Mouse (Mus musculus) liver, embryonic 11.5 days (tissue): ENCODE measurements around the gene Bcap29. TPM values are rescaled to one million over a fixed set of nuclear protein-coding genes. Genes with fewer than 3 reads are reported as not detected.

Experiments used
- ATAC-seq: fragments of 200-750 bp; cut with Nextera tagmentation; replicated peaks from 2 replicates; pipeline ENCODE4 v1.8.0; 2017; ENCODE audit warnings: moderate number of reproducible peaks, mild to moderate bottlenecking, moderate TSS enrichment, moderate library complexity; ENCODE audit not compliant: low FRiP score
- DNase-seq: peaks from one replicate; pipeline ENCODE4 v3.0.0-alpha.2; 2017; ENCODE audit warnings: low spot score
- H3K27ac ChIP-seq: fragments of 300-500 bp; sonication (generic); 2 replicates; pipeline ENCODE4 v1.5.1; 2014; ENCODE audit warnings: mild to moderate bottlenecking, low read depth, low read length, control low read depth
- H3K27me3 ChIP-seq: fragments of 300-500 bp; sonication (generic); replicated peaks from 2 replicates; pipeline ENCODE4 v1.6.1; 2014; ENCODE audit warnings: low read length, mixed read lengths; ENCODE audit not compliant: control insufficient read depth, insufficient read depth
- H3K36me3 ChIP-seq: fragments of 300-500 bp; sonication (generic); 2 replicates; pipeline ENCODE4 v1.6.1; 2014; ENCODE audit warnings: mild to moderate bottlenecking, low read length, moderate library complexity, mixed read lengths; ENCODE audit not compliant: control insufficient read depth, insufficient read depth
- H3K4me1 ChIP-seq: fragments of 300-500 bp; sonication (generic); replicated peaks from 2 replicates; pipeline ENCODE4 v1.6.1; 2014; ENCODE audit warnings: low read length, mixed read lengths; ENCODE audit not compliant: control insufficient read depth, insufficient read depth
- H3K4me2 ChIP-seq: fragments of 300-500 bp; sonication (generic); 2 replicates; pipeline ENCODE4 v1.6.1; 2014; ENCODE audit warnings: mild to moderate bottlenecking, control low read depth, moderate library complexity
- H3K4me3 ChIP-seq: fragments of 300-500 bp; sonication (generic); 2 replicates; pipeline ENCODE4 v1.5.1; 2014; ENCODE audit warnings: low read depth, low read length, control low read depth
- H3K9ac ChIP-seq: fragments of 300-500 bp; sonication (generic); 2 replicates; pipeline ENCODE4 v1.6.1; 2014; ENCODE audit warnings: low read depth, low read length, control low read depth
- H3K9me3 ChIP-seq: fragments of 300-500 bp; sonication (generic); 2 replicates; pipeline ENCODE4 v1.6.1; 2016; ENCODE audit warnings: low read length, inconsistent platforms, mixed read lengths; ENCODE audit not compliant: control insufficient read depth
- WGBS: fragments of 180-500 bp; shearing (Covaris S2); extraction: QIAGEN DNeasy Blood & Tissue Kit; methylation state at CpG from one replicate; pipeline ENCODE4 v1.1.7; 2014; 5-methylcytosine and 5-hydroxymethylcytosine counted together
- polyA plus RNA-seq: library from polyadenylated mRNA; unstranded; fragments of >200 nt; fragmentation: Nextera tagmentation; extraction: Ambion mirVana; gene quantifications from 2 replicates; pipeline ENCODE4 v1.2.1, GENCODE M21; 2014

Bcap29 gene
- polyA plus RNA-seq: 67.9 and 69.0 TPM in 2 replicates

GRCm38 (mm10) chr12:31634343-31635239 is at the start of gene Bcap29:
TSS of gene Bcap29 (minus strand) at chr12:31634658.
- ATAC-seq (peak; percentile 88), DNase-seq (peak; percentile 77)
- Histone ChIP-seq H3K4me1 (no peaks in the 10 kb centered on the region; the same call in 1 of the 2 replicates), H3K4me2 (peak within 1 kb of the TSS; percentile 90), H3K27ac (peak within 1 kb of the TSS; percentile 54), H3K9ac (peak within 1 kb of the TSS; percentile 91), H3K36me3 (peaks cover 2% of the 10 kb centered on the region; the same call in 1 of the 2 replicates), H3K27me3 (no peaks in the 10 kb centered on the region), H3K9me3 (no peaks in the 10 kb centered on the region), H3K4me3 (peak within 1 kb of the TSS; percentile 67)
- WGBS: 2% methylated on average over 73 of the region's 73 CpGs

DNA sequence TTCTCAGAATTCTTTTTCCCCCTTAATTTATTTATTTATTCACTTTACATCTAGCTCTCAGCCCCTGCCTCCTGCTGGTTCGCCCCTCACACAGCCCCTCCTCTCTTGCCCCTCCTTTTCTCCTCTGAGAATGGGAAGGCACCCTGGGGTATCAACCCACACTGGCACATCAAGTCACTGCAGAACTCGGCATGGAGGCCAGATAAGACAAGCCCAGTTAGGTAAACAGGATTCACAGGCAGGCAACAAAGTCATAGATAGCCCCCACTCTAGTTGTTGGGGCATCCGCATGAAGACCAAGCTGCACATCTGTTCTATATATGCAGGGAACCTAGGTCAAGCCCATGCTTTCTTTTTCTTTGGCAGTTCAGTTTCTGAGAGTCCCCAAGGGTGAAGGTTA is 32.7 kb upstream of the Bcap29 start:
- no peak for DNase-seq
- no peaks in the 10 kb centered on the region for H3K4me1 ChIP-seq
- H3K4me3 ChIP-seq: no peak overlapping the region
- no peaks in the 10 kb centered on the region for H3K27me3 ChIP-seq
- H3K36me3 ChIP-seq: peaks cover 6% of the 10 kb centered on the region; the same call in 1 of the 2 replicates
- no peak overlapping the region for H3K9ac ChIP-seq
- 58% methylated on average over 3 of the region's 3 CpGs for WGBS
- H3K4me2 ChIP-seq: no peak overlapping the region
- no peak overlapping the region for H3K27ac ChIP-seq
- no peak; the same call in 1 of the 2 replicates for ATAC-seq
- no peaks in the 10 kb centered on the region for H3K9me3 ChIP-seq

DNA sequence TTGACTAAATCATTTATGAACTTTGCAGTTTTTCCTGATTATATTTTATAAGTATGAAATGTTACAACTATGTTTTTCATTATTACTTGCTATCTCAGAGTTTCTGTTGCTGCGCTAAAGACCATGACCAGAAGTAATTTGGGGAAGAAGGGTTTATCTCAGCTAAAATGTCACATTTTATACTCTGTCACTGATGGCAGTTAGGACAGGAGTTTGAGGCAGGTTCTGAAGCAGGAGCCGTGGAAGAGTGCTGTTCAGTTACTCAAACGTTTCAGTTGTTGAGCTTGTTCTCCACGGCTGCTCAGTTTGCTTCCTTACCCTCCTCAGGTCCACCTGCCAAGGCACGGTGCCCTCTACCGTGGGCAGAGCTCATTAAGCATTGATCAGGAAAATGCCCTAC is 31.5 kb upstream of the Bcap29 start:
- H3K27ac ChIP-seq: no peak overlapping the region
- 81% methylated on average over 6 of the region's 6 CpGs for WGBS
- H3K9ac ChIP-seq: no peak overlapping the region
- H3K4me1 ChIP-seq: no peaks in the 10 kb centered on the region
- no peak for DNase-seq
- ATAC-seq: no peak
- peaks cover 6% of the 10 kb centered on the region; the same call in 1 of the 2 replicates for H3K36me3 ChIP-seq
- H3K27me3 ChIP-seq: no peaks in the 10 kb centered on the region
- H3K9me3 ChIP-seq: no peaks in the 10 kb centered on the region
- H3K4me3 ChIP-seq: no peak overlapping the region
- no peak overlapping the region for H3K4me2 ChIP-seq

GRCm38 (mm10) chr12:31656841-31657240 is 22.4 kb upstream of the Bcap29 start:
- no peaks in the 10 kb centered on the region for H3K36me3 ChIP-seq
- no peak for DNase-seq
- WGBS: 89% methylated on average over 2 of the region's 2 CpGs
- no peak overlapping the region for H3K4me3 ChIP-seq
- no peak for ATAC-seq
- H3K9me3 ChIP-seq: no peaks in the 10 kb centered on the region
- 0 out of 2 replicates have a peak, but pooled peaks cover 3% of the 10 kb centered on the region for H3K4me1 ChIP-seq
- H3K27me3 ChIP-seq: no peaks in the 10 kb centered on the region
- H3K4me2 ChIP-seq: no peak overlapping the region
- H3K9ac ChIP-seq: no peak overlapping the region
- H3K27ac ChIP-seq: no peak overlapping the region

DNA sequence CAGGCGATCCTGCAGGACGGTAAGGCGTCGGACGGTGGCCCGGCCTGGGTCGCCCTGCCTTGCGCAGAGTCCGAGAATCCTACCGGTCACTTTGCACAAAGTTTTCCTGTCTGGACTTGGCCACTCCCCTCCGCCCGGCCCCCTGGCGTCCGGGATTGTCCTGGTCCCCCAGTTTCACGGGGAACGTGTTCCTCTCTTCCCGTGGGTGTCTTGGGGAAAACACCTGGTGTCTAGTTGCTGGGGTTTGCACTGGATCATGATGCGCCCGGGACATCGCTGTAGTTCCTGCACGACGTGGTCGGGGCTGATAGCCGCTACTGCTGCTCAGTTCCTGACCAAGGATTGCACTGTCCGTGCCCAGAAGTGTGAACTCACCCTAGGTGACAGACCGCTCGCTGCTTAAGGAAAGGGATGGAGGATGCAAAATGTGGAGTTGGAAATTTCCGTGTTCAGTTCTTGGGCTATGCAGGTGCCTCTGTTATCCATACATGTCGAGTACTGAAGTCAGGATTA is 20.6 kb upstream of the Bcap29 start:
- Histone ChIP-seq H3K36me3 (no peaks in the 10 kb centered on the region), H3K9me3 (no peaks in the 10 kb centered on the region), H3K27ac (peak overlapping the region; percentile 28), H3K4me2 (peak overlapping the region; percentile 83), H3K27me3 (no peaks in the 10 kb centered on the region), H3K4me3 (peak overlapping the region; percentile 90), H3K9ac (peak overlapping the region; percentile 84), H3K4me1 (0 out of 2 replicates have a peak, but pooled peaks cover 3% of the 10 kb centered on the region)
- DNase-seq (no peak), ATAC-seq (peak; percentile 73)
- under 1% methylated on average over 29 of the region's 29 CpGs for WGBS

DNA sequence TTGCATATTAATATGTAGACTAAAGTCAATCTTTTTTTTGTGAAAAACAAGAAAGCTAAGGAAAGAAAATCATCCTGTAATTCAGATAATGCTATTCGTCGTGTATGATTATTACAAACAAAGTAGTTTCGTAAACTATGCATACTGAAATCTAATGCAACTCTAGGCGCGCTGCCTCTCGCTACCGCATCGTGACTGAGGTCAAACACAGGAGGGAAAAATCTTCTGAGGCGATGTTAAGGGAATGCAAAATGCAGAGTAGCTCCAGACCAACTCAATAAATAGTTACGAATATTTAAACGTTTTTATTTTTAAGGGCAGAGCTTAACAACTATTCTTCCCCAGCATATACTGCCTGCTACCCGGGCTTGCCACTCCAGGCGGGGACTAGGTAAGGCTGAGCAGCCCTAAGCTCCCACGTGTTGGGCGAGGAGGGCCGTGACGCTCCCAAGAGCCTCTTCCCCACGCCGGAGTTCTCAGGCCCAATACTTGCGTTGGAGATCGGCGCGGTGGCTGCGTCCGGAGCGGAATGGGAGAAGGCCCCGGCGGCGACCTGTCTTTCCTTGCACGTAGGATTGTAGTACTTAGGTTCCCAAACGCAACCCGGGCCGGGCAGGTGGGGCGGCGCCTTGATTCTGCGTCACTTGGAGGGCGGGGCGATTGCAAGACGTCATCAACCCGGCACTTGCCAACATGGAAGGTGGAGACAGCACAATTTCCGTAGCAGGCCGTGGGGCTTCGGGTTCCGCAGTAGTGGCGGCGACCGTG is 19.9 kb upstream of the Bcap29 start, which contains the start of the genes Dus4l and Cog5:
Dus4l (minus strand) TSS at position 630 of the 768 bp plus-strand sequence.
Cog5 (plus strand) TSS at position 673 of the 768 bp plus-strand sequence.
- H3K9ac ChIP-seq: peak within 1 kb of the TSS; percentile 84
- no peaks in the 10 kb centered on the region for H3K9me3 ChIP-seq
- H3K27ac ChIP-seq: peak within 1 kb of the TSS; percentile 83
- H3K36me3 ChIP-seq: no peaks in the 10 kb centered on the region
- ATAC-seq: peak; percentile 94
- peak; percentile 100 for DNase-seq
- 0 out of 2 replicates have a peak, but pooled peaks cover 3% of the 10 kb centered on the region for H3K4me1 ChIP-seq
- WGBS: under 1% methylated on average over 47 of the region's 47 CpGs
- peak within 1 kb of the TSS; percentile 83 for H3K4me2 ChIP-seq
- H3K4me3 ChIP-seq: peak within 1 kb of the TSS; percentile 90
- H3K27me3 ChIP-seq: no peaks in the 10 kb centered on the region

DNA sequence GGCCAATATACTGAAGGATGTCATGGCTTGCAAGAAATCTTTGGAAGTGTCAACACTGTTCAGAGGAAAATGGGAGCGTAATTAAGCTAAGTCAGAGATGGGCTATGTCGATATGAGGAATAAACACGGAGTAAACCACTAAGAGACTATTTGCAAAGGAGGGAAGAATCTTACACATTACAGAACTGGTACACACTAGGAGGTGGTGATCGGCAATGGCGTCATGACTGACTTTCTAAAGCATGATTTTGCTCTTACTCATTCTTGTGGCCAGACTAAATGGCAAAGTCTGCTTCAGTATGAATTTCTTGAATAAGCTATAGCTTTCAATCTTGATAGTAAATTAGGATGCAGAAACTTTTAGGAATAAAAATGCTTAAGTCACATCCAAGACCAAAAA is 19.2 kb upstream of the Bcap29 start:
- ATAC-seq (no peak), DNase-seq (no peak)
- H3K4me3 ChIP-seq: peak overlapping the region; percentile 90
- H3K36me3 ChIP-seq: no peaks in the 10 kb centered on the region
- no peak overlapping the region for H3K27ac ChIP-seq
- no peak overlapping the region for H3K9ac ChIP-seq
- 0 out of 2 replicates have a peak, but pooled peaks cover 3% of the 10 kb centered on the region for H3K4me1 ChIP-seq
- peak overlapping the region; percentile 83 for H3K4me2 ChIP-seq
- H3K9me3 ChIP-seq: no peaks in the 10 kb centered on the region
- 64% methylated on average over 5 of the region's 5 CpGs for WGBS
- no peaks in the 10 kb centered on the region for H3K27me3 ChIP-seq

DNA sequence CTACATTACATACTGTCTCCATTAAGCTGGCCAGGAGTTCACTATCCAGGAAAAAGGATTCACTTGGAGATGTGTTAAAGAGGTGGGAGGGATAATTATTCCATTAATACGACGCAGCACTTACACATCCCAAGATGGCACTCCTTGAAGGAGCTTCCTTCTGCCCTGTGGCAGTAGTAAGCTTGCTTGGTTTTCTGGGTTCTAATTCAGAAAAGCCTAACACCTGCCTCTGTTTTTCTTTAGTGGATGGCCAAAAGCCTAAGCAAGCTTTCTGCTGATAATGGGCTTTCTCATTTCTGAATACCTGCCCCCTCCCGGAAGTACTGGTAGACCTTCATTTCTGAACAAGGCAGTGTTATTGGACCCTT is 766 bp upstream of the Bcap29 start:
- DNase-seq: no peak
- no peaks in the 10 kb centered on the region; the same call in 1 of the 2 replicates for H3K4me1 ChIP-seq
- H3K9me3 ChIP-seq: no peaks in the 10 kb centered on the region
- 92% methylated on average over 3 of the region's 3 CpGs for WGBS
- H3K27me3 ChIP-seq: no peaks in the 10 kb centered on the region
- peak overlapping the region; percentile 91 for H3K9ac ChIP-seq
- ATAC-seq: no peak
- H3K27ac ChIP-seq: no peak overlapping the region
- peak overlapping the region; percentile 90 for H3K4me2 ChIP-seq
- H3K4me3 ChIP-seq: peak overlapping the region; percentile 67
- no peaks in the 10 kb centered on the region for H3K36me3 ChIP-seq
